Mouse (Mus musculus): ENCODE results near the gene Gm14085.

- no peak for TF ChIP-seq CTCF (IDR thresholded peaks at IDR 0.05; ENCODE audit: extremely low read depth, insufficient read depth, insufficient read length, insufficient replicate concordance)
- no peak for TF ChIP-seq POLR2A (IDR thresholded peaks at IDR 0.05; ENCODE audit: low read depth, low read length)
Observed at GRCm38 (mm10) chr2:122570430-122570829, 85.7 kb downstream of the Gm14085 start.
